Mouse (Mus musculus): ENCODE data around the gene Sgk2.

The Sgk2 gene

GRCm38 (mm10) chr2:162988235-162988634 is 1.1 kb downstream of the Sgk2 start:
- in situ Hi-C loops (cut with MboI; ENCODE audit: unreplicated experiment in 2 of 2): no loop called here

- in situ Hi-C loops (cut with MboI; ENCODE audit: unreplicated experiment in 2 of 2): loop anchor here in 1 of 2 experiments (10.0 kb wide), 2 partner anchors 93 to 343 kb away; partner anchors contain the start of gene Gtsf1l
Measured at GRCm38 (mm10) chr2:162991394-162992083, 4.4 kb downstream of the Sgk2 start.

- in situ Hi-C loops (cut with MboI; ENCODE audit: unreplicated experiment in 2 of 2): loop anchor here in 1 of 2 experiments (10.0 kb wide), 2 partner anchors 93 to 343 kb away; partner anchors contain the start of gene Gtsf1l
Measured at GRCm38 (mm10) chr2:162992084-162992437, 4.9 kb downstream of the Sgk2 start.

GRCm38 (mm10) chr2:162993881-162994616 is 6.9 kb downstream of the Sgk2 start:
- in situ Hi-C loops (cut with MboI; ENCODE audit: unreplicated experiment in 2 of 2): loop anchor here in 1 of 2 experiments (10.0 kb wide), 2 partner anchors 91 to 341 kb away; partner anchors contain the start of gene Gtsf1l

GRCm38 (mm10) chr2:162998528-162999230 is 11.5 kb downstream of the Sgk2 start:
- in situ Hi-C loops (cut with MboI; ENCODE audit: unreplicated experiment in 2 of 2): loop anchor here (5.0 to 10.0 kb wide), 3 partner anchors 86 to 336 kb away; partner anchors contain the start of gene Gtsf1l (in 1 of the 2)

- in situ Hi-C loops (cut with MboI; ENCODE audit: unreplicated experiment in 2 of 2): loop anchor here (5.0 to 10.0 kb wide), 4 partner anchors 77 to 335 kb away; partner anchors contain the start of gene Gtsf1l (in 1 of the 2)
Measured at GRCm38 (mm10) chr2:162999744-163000143, 12.6 kb downstream of the Sgk2 start.

GRCm38 (mm10) chr2:163001071-163001470 is 13.9 kb downstream of the Sgk2 start:
- in situ Hi-C loops (cut with MboI; ENCODE audit: unreplicated experiment in 2 of 2): loop anchor here (5.0 kb wide), 1 partner anchor 79 kb away; no protein-coding TSS in a partner anchor

- in situ Hi-C loops (cut with MboI; ENCODE audit: unreplicated experiment in 2 of 2): loop anchor here in 1 of 2 experiments (5.0 kb wide), 1 partner anchor 65 kb away; no protein-coding TSS in a partner anchor
Measured at GRCm38 (mm10) chr2:163007299-163007698, 20.2 kb downstream of the Sgk2 start.

GRCm38 (mm10) chr2:163016916-163017743 is 30.0 kb downstream of the Sgk2 start, which contains the start of gene Ift52:
Gene Ift52, plus strand, starts transcription at chr2:163017354.
- in situ Hi-C loops (cut with MboI; ENCODE audit: unreplicated experiment in 2 of 2): loop anchor here in 1 of 2 experiments (10.0 kb wide), 1 partner anchor 398 kb away; no protein-coding TSS in a partner anchor

- in situ Hi-C loops (cut with MboI; ENCODE audit: unreplicated experiment in 2 of 2): no loop called here
Measured at GRCm38 (mm10) chr2:163031289-163031688, 44.2 kb downstream of the Sgk2 start.

- in situ Hi-C loops (cut with MboI; ENCODE audit: unreplicated experiment in 2 of 2): no loop called here
Measured at GRCm38 (mm10) chr2:163031757-163032156, 44.6 kb downstream of the Sgk2 start.

- in situ Hi-C loops (cut with MboI; ENCODE audit: unreplicated experiment in 2 of 2): no loop called here
Measured at GRCm38 (mm10) chr2:163032622-163033021, 45.5 kb downstream of the Sgk2 start.

GRCm38 (mm10) chr2:163039940-163040339 is 52.8 kb downstream of the Sgk2 start:
- in situ Hi-C loops (cut with MboI; ENCODE audit: unreplicated experiment in 2 of 2): no loop called here

GRCm38 (mm10) chr2:163048125-163048524 is 61.0 kb downstream of the Sgk2 start:
- in situ Hi-C loops (cut with MboI; ENCODE audit: unreplicated experiment in 2 of 2): no loop called here

GRCm38 (mm10) chr2:163049116-163049515 is 62.0 kb downstream of the Sgk2 start:
- in situ Hi-C loops (cut with MboI; ENCODE audit: unreplicated experiment in 2 of 2): no loop called here

GRCm38 (mm10) chr2:163051691-163052090 is 64.6 kb downstream of the Sgk2 start:
- in situ Hi-C loops (cut with MboI; ENCODE audit: unreplicated experiment in 2 of 2): no loop called here

GRCm38 (mm10) chr2:163052101-163052500 is 65.0 kb downstream of the Sgk2 start:
- in situ Hi-C loops (cut with MboI; ENCODE audit: unreplicated experiment in 2 of 2): no loop called here

- in situ Hi-C loops (cut with MboI; ENCODE audit: unreplicated experiment in 2 of 2): no loop called here
Measured at GRCm38 (mm10) chr2:163052826-163053225, 65.7 kb downstream of the Sgk2 start.

GRCm38 (mm10) chr2:163054335-163054840 is 67.3 kb downstream of the Sgk2 start, which contains the start of gene Mybl2:
Gene Mybl2, plus strand, starts transcription at chr2:163054687.
- in situ Hi-C loops (cut with MboI; ENCODE audit: unreplicated experiment in 2 of 2): no loop called here

Measured in v-Abl transformed pro-B cells (cell line).